Mouse (Mus musculus): ENCODE results near the gene Dmc1. TPM values are rescaled to one million over a fixed set of nuclear protein-coding genes. Genes with fewer than 3 reads are reported as not detected.

Gene Dmc1
- total RNA-seq, 1 experiment: 6.4 TPM

DNA sequence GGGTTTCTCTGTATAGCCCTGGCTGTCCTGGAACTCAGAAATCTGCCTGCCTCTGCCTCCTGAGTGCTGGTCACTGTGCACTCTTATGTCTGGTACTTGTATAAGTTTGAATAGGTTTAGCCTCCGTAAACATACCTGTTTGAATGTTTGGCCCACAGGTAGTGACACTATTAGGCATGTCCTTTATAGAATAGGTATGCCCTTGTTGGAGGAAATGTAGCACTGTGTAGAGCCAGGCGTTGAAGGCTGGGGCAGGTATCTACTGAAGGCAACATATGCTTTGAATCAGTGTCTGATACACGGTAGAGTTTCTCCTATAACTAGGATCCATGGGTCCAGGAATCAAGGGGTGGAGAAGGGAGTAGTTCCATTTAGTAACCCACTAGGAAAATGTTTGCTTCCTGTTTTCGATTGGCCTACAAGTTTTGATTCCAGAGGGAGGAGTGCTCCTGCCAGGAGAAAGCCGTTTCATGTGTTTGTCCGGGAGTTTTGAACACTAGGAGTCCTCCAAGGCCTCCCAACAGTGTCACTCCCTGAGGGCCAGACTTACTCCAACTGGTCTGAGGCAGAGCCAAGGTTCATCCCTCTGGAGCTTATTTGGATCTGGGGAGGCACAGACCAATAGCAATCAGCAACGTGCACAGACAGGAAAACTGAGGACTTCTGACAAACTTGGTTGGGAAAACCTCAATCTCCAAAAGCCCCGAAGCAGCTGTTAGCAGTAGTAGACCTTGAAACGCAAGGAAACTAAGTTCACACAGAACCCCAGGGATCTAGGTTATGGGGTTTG lies 78.7 kb downstream of the Dmc1 start:
- Histone ChIP-seq H3K4me1 (ENCODE audit: control insufficient read depth in 2 of 2, insufficient read depth in 2 of 2, low read length in 2 of 2, poor library complexity in 1 of 2) (peaks cover 0 to 13% of the 10 kb centered on the region in 2 experiments; a peak in 2 of 4 replicates), H3K36me3 (ENCODE audit: control insufficient read depth, insufficient read depth, low read length, poor library complexity, severe bottlenecking) (peaks cover 34% of the 10 kb centered on the region), H3K9ac (ENCODE audit: insufficient read depth, low read depth, low read length, poor library complexity, severe bottlenecking) (no peak overlapping the region), H3K4me3 (ENCODE audit: insufficient read depth in 1 of 2, low read depth in 1 of 2, low read length in 2 of 2, poor library complexity in 1 of 2, severe bottlenecking in 1 of 2) (no peak overlapping the region), H3K27ac (ENCODE audit: insufficient read depth, low read depth, low read length, poor library complexity, severe bottlenecking) (no peak overlapping the region), H3K9me3 (ENCODE audit: control insufficient read depth, insufficient read depth, low read depth, low read length) (no peaks in the 10 kb centered on the region)
- no peak for DNase-seq (ENCODE audit: low read depth, low spot score)
- in situ Hi-C loops (cut with MboI; ENCODE audit: low sequenced_read_pairs in 2 of 2, unreplicated experiment in 2 of 2): no loop called here
- TF ChIP-seq ZNF384 (IDR thresholded peaks at IDR 0.05; ENCODE audit: low read depth, low read length): no peak
- TF ChIP-seq MAFK (IDR thresholded peaks at IDR 0.05; ENCODE audit: insufficient read depth, low read depth, low read length): no peak
- TF ChIP-seq CHD2 (IDR thresholded peaks at IDR 0.05; ENCODE audit: low read depth, low read length): no peak
- TF ChIP-seq ZC3H11A (IDR thresholded peaks at IDR 0.05; ENCODE audit: borderline replicate concordance, low read depth, low read length): no peak
- TF ChIP-seq HCFC1 (IDR thresholded peaks at IDR 0.05; ENCODE audit: borderline replicate concordance, insufficient read depth, low read length): no peak

DNA sequence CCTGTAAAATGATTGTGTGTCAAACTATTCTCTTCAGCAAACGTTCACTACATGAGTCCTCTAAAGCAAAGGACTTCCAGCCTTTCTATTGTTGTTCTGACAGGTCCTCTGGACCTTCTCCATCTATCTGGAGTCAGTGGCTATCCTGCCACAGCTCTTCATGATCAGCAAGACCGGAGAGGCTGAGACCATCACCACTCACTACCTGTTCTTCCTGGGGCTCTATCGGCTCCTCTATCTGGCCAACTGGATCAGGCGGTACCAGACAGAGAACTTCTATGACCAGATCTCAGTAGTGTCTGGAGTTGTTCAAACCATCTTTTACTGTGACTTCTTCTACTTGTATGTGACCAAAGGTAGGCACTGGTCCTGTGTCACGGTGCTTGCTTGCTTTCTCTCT lies 79.3 kb downstream of the Dmc1 start:
- Histone ChIP-seq H3K4me3 (ENCODE audit: insufficient read depth in 1 of 2, low read depth in 1 of 2, low read length in 2 of 2, poor library complexity in 1 of 2, severe bottlenecking in 1 of 2) (no peak overlapping the region), H3K36me3 (ENCODE audit: control insufficient read depth, insufficient read depth, low read length, poor library complexity, severe bottlenecking) (peaks cover 34% of the 10 kb centered on the region), H3K4me1 (ENCODE audit: control insufficient read depth in 2 of 2, insufficient read depth in 2 of 2, low read length in 2 of 2, poor library complexity in 1 of 2) (peaks cover 0 to 13% of the 10 kb centered on the region in 2 experiments; a peak in 2 of 4 replicates), H3K9me3 (ENCODE audit: control insufficient read depth, insufficient read depth, low read depth, low read length) (no peaks in the 10 kb centered on the region), H3K27ac (ENCODE audit: insufficient read depth, low read depth, low read length, poor library complexity, severe bottlenecking) (no peak overlapping the region), H3K9ac (ENCODE audit: insufficient read depth, low read depth, low read length, poor library complexity, severe bottlenecking) (no peak overlapping the region)
- in situ Hi-C loops (cut with MboI; ENCODE audit: low sequenced_read_pairs in 2 of 2, unreplicated experiment in 2 of 2): no loop called here
- no peak for TF ChIP-seq MAFK (IDR thresholded peaks at IDR 0.05; ENCODE audit: insufficient read depth, low read depth, low read length)
- TF ChIP-seq ZNF384 (IDR thresholded peaks at IDR 0.05; ENCODE audit: low read depth, low read length): no peak
- no peak for TF ChIP-seq HCFC1 (IDR thresholded peaks at IDR 0.05; ENCODE audit: borderline replicate concordance, insufficient read depth, low read length)
- no peak for TF ChIP-seq CHD2 (IDR thresholded peaks at IDR 0.05; ENCODE audit: low read depth, low read length)
- TF ChIP-seq ZC3H11A (IDR thresholded peaks at IDR 0.05; ENCODE audit: borderline replicate concordance, low read depth, low read length): no peak
- no peak for DNase-seq (ENCODE audit: low read depth, low spot score)

DNA sequence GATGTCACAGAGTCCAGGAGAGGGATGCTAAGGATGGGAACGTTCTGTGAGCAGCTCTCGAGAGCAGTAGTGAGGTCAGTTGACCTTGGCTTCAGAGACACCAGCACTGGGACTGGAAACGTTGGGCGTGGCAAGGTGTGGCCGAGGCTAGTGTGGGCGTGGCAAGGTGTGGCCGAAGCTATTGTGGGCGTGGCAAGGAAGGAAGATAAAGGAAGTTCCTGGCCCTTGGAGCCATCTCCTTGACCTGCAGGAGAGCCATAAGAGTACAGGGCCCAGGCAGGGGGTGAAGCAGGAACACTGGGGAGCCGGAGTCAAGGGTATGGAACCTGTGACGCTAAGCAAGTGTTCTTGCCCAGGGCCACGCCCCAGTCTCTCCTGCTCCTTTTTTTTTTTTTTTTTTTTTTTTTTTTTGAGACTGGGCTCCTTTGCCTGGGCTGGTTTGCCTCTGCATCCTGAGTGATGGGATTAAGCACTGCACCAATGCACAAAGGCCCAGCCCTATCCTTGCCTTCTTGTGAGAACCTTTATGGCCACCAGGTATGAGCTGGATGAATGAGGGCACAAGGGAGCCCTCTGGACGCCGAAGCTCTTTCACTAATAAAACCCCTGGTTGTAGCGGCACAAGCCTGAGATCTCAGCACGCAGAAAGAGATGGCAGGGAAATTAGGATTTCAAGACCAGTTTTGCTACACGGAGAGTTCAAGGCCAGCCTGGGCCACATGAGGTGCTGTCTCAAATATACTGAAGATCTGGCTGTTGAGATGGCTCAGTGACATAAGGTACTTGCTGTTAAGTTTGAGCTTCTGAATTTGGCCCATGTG lies 85.3 kb downstream of the Dmc1 start:
- peaks cover 8 to 26% of the 10 kb centered on the region in 2 experiments; a peak in 3 of 4 replicates for H3K4me1 ChIP-seq (ENCODE audit: control insufficient read depth in 2 of 2, insufficient read depth in 2 of 2, low read length in 2 of 2, poor library complexity in 1 of 2)
- no peaks in the 10 kb centered on the region for H3K9me3 ChIP-seq (ENCODE audit: control insufficient read depth, insufficient read depth, low read depth, low read length)
- peak overlapping the region in 1 of 2 experiments; percentile 16; a peak in 1 of 4 replicates for H3K4me3 ChIP-seq (ENCODE audit: insufficient read depth in 1 of 2, low read depth in 1 of 2, low read length in 2 of 2, poor library complexity in 1 of 2, severe bottlenecking in 1 of 2)
- DNase-seq (ENCODE audit: low read depth, low spot score): peak; percentile 54
- H3K36me3 ChIP-seq (ENCODE audit: control insufficient read depth, insufficient read depth, low read length, poor library complexity, severe bottlenecking): peaks cover 5% of the 10 kb centered on the region; the same call in 1 of the 2 replicates
- in situ Hi-C loops (cut with MboI; ENCODE audit: low sequenced_read_pairs in 2 of 2, unreplicated experiment in 2 of 2): no loop called here
- TF ChIP-seq ZNF384 (IDR thresholded peaks at IDR 0.05; ENCODE audit: low read depth, low read length) (peak; percentile 88), HCFC1 (IDR thresholded peaks at IDR 0.05; ENCODE audit: borderline replicate concordance, insufficient read depth, low read length) (no peak)
- H3K9ac ChIP-seq (ENCODE audit: insufficient read depth, low read depth, low read length, poor library complexity, severe bottlenecking): no peak overlapping the region
- H3K27ac ChIP-seq (ENCODE audit: insufficient read depth, low read depth, low read length, poor library complexity, severe bottlenecking): peak overlapping the region; percentile 75

DNA sequence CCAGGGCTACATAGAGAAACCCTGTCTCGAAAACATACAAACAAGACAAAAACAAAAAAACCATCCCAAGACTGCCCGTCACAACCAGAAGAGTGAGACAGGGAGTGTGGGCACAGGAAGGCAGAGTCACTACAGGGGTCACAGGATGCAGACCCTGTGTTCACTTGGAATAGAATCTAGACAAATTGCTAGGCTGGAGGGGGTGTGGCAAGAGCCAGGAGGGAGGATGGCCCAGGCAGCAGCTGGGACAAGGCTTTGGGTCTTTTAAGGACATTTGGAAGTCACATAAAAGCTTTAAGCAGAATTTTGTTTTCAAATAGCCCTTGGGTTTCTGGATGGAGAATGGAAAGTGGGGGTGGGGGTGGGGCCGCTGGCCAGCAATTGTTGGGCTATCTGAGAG lies 86.3 kb downstream of the Dmc1 start:
- no peak overlapping the region for H3K27ac ChIP-seq (ENCODE audit: insufficient read depth, low read depth, low read length, poor library complexity, severe bottlenecking)
- H3K9me3 ChIP-seq (ENCODE audit: control insufficient read depth, insufficient read depth, low read depth, low read length): no peaks in the 10 kb centered on the region
- in situ Hi-C loops (cut with MboI; ENCODE audit: low sequenced_read_pairs in 2 of 2, unreplicated experiment in 2 of 2): no loop called here
- H3K4me1 ChIP-seq (ENCODE audit: control insufficient read depth in 2 of 2, insufficient read depth in 2 of 2, low read length in 2 of 2, poor library complexity in 1 of 2): peaks cover 8 to 24% of the 10 kb centered on the region in 2 experiments; a peak in 3 of 4 replicates
- no peak overlapping the region for H3K9ac ChIP-seq (ENCODE audit: insufficient read depth, low read depth, low read length, poor library complexity, severe bottlenecking)
- H3K36me3 ChIP-seq (ENCODE audit: control insufficient read depth, insufficient read depth, low read length, poor library complexity, severe bottlenecking): peaks cover 5% of the 10 kb centered on the region; the same call in 1 of the 2 replicates
- no peak for DNase-seq (ENCODE audit: low read depth, low spot score)
- TF ChIP-seq MAFK (IDR thresholded peaks at IDR 0.05; ENCODE audit: insufficient read depth, low read depth, low read length) (no peak), HCFC1 (IDR thresholded peaks at IDR 0.05; ENCODE audit: borderline replicate concordance, insufficient read depth, low read length) (no peak), ZNF384 (IDR thresholded peaks at IDR 0.05; ENCODE audit: low read depth, low read length) (no peak), CHD2 (IDR thresholded peaks at IDR 0.05; ENCODE audit: low read depth, low read length) (no peak), ZC3H11A (IDR thresholded peaks at IDR 0.05; ENCODE audit: borderline replicate concordance, low read depth, low read length) (no peak)
- no peak overlapping the region for H3K4me3 ChIP-seq (ENCODE audit: insufficient read depth in 1 of 2, low read depth in 1 of 2, low read length in 2 of 2, poor library complexity in 1 of 2, severe bottlenecking in 1 of 2)
